Mouse (Mus musculus): ENCODE measurements around the gene Gemin7. TPM values are rescaled to one million over a fixed set of nuclear protein-coding genes. Genes with fewer than 3 reads are reported as not detected.

Gene Gemin7
- polyA plus RNA-seq, 2 experiments = 70.6 to 171 TPM

- no peak for TF ChIP-seq POLR2A (IDR thresholded peaks at IDR 0.05; ENCODE audit: borderline replicate concordance, extremely low read depth, insufficient read depth, insufficient read length)
- H3K9ac ChIP-seq (ENCODE audit: low read depth, low read length, severe bottlenecking) = no peak overlapping the region
- H3K9me3 ChIP-seq (ENCODE audit: control insufficient read depth, low read length) = no peaks in the 10 kb centered on the region
- H3K27me3 ChIP-seq (ENCODE audit: control insufficient read depth, insufficient read depth, low read length) = no peaks in the 10 kb centered on the region
- 51% methylated on average over 3 of the region's 3 CpGs for WGBS
- H3K4me3 ChIP-seq (replicated peaks; ENCODE audit: low read length) = no peak overlapping the region
- no peak overlapping the region for H3K4me2 ChIP-seq (replicated peaks; ENCODE audit: low read depth, low read length, severe bottlenecking)
- peaks cover 97% of the 10 kb centered on the region for H3K36me3 ChIP-seq (ENCODE audit: control insufficient read depth, insufficient read depth, low read length)
- ATAC-seq (ENCODE audit: low FRiP score, low read depth) (no peak), DNase-seq (ENCODE audit: low spot score) (no peak)
- no peak overlapping the region for H3K27ac ChIP-seq (replicated peaks; ENCODE audit: low read depth, low read length)
- no peaks in the 10 kb centered on the region for H3K4me1 ChIP-seq (ENCODE audit: control insufficient read depth, insufficient read depth, low read length)
Observed at GRCm38 (mm10) chr7:19589207-19589606, 11.8 kb upstream of the Gemin7 start.

GRCm38 (mm10) chr7:19586269-19586668, 8.9 kb upstream of the Gemin7 start:
- Histone ChIP-seq H3K4me2 (replicated peaks; ENCODE audit: low read depth, low read length, severe bottlenecking) (no peak overlapping the region), H3K27me3 (ENCODE audit: control insufficient read depth, insufficient read depth, low read length) (no peaks in the 10 kb centered on the region), H3K4me3 (replicated peaks; ENCODE audit: low read length) (no peak overlapping the region), H3K36me3 (ENCODE audit: control insufficient read depth, insufficient read depth, low read length) (peaks cover 90% of the 10 kb centered on the region), H3K27ac (replicated peaks; ENCODE audit: low read depth, low read length) (no peak overlapping the region), H3K9me3 (ENCODE audit: control insufficient read depth, low read length) (no peaks in the 10 kb centered on the region), H3K9ac (ENCODE audit: low read depth, low read length, severe bottlenecking) (no peak overlapping the region), H3K4me1 (ENCODE audit: control insufficient read depth, insufficient read depth, low read length) (no peaks in the 10 kb centered on the region)
- TF ChIP-seq POLR2A (IDR thresholded peaks at IDR 0.05; ENCODE audit: borderline replicate concordance, extremely low read depth, insufficient read depth, insufficient read length) = no peak
- no peak for ATAC-seq (ENCODE audit: low FRiP score, low read depth)
- no peak for DNase-seq (ENCODE audit: low spot score)
- WGBS = 78% methylated on average over 41 of the region's 46 CpGs

GRCm38 (mm10) chr7:19580634-19581033, 3.2 kb upstream of the Gemin7 start:
- Histone ChIP-seq H3K4me2 (replicated peaks; ENCODE audit: low read depth, low read length, severe bottlenecking) (no peak overlapping the region), H3K27ac (replicated peaks; ENCODE audit: low read depth, low read length) (no peak overlapping the region), H3K9ac (ENCODE audit: low read depth, low read length, severe bottlenecking) (no peak overlapping the region), H3K27me3 (ENCODE audit: control insufficient read depth, insufficient read depth, low read length) (peaks cover 28% of the 10 kb centered on the region), H3K36me3 (ENCODE audit: control insufficient read depth, insufficient read depth, low read length) (peaks cover 53% of the 10 kb centered on the region), H3K4me3 (replicated peaks; ENCODE audit: low read length) (no peak overlapping the region), H3K4me1 (ENCODE audit: control insufficient read depth, insufficient read depth, low read length) (no peaks in the 10 kb centered on the region), H3K9me3 (ENCODE audit: control insufficient read depth, low read length) (no peaks in the 10 kb centered on the region)
- DNase-seq (ENCODE audit: low spot score) (no peak), ATAC-seq (ENCODE audit: low FRiP score, low read depth) (no peak)
- whole genome bisulfite sequencing = 77% methylated on average over 8 of the region's 8 CpGs
- TF ChIP-seq POLR2A (IDR thresholded peaks at IDR 0.05; ENCODE audit: borderline replicate concordance, extremely low read depth, insufficient read depth, insufficient read length) = no peak

- peaks cover 45% of the 10 kb centered on the region for H3K36me3 ChIP-seq (ENCODE audit: control insufficient read depth, insufficient read depth, low read length)
- H3K4me3 ChIP-seq (replicated peaks; ENCODE audit: low read length) = no peak overlapping the region
- H3K4me1 ChIP-seq (ENCODE audit: control insufficient read depth, insufficient read depth, low read length) = no peaks in the 10 kb centered on the region
- no peak overlapping the region for H3K27ac ChIP-seq (replicated peaks; ENCODE audit: low read depth, low read length)
- H3K27me3 ChIP-seq (ENCODE audit: control insufficient read depth, insufficient read depth, low read length) = peaks cover 28% of the 10 kb centered on the region
- WGBS = 87% methylated on average over 10 of the region's 10 CpGs
- TF ChIP-seq POLR2A (IDR thresholded peaks at IDR 0.05; ENCODE audit: borderline replicate concordance, extremely low read depth, insufficient read depth, insufficient read length) = no peak
- no peak for DNase-seq (ENCODE audit: low spot score)
- H3K9ac ChIP-seq (ENCODE audit: low read depth, low read length, severe bottlenecking) = no peak overlapping the region
- no peak overlapping the region for H3K4me2 ChIP-seq (replicated peaks; ENCODE audit: low read depth, low read length, severe bottlenecking)
- ATAC-seq (ENCODE audit: low FRiP score, low read depth) = no peak; the same call in 1 of the 2 replicates
- H3K9me3 ChIP-seq (ENCODE audit: control insufficient read depth, low read length) = no peaks in the 10 kb centered on the region
Observed at GRCm38 (mm10) chr7:19579751-19580150, 2.4 kb upstream of the Gemin7 start.

- no peak for ATAC-seq (ENCODE audit: low FRiP score, low read depth)
- no peak for DNase-seq (ENCODE audit: low spot score)
- Histone ChIP-seq H3K4me2 (replicated peaks; ENCODE audit: low read depth, low read length, severe bottlenecking) (no peak overlapping the region), H3K9me3 (ENCODE audit: control insufficient read depth, low read length) (no peaks in the 10 kb centered on the region), H3K36me3 (ENCODE audit: control insufficient read depth, insufficient read depth, low read length) (peaks cover 32% of the 10 kb centered on the region), H3K4me3 (replicated peaks; ENCODE audit: low read length) (no peak overlapping the region), H3K27ac (replicated peaks; ENCODE audit: low read depth, low read length) (no peak overlapping the region), H3K9ac (ENCODE audit: low read depth, low read length, severe bottlenecking) (no peak overlapping the region), H3K27me3 (ENCODE audit: control insufficient read depth, insufficient read depth, low read length) (peaks cover 28% of the 10 kb centered on the region), H3K4me1 (ENCODE audit: control insufficient read depth, insufficient read depth, low read length) (no peaks in the 10 kb centered on the region)
- 61% methylated on average over 4 of the region's 4 CpGs for WGBS
- TF ChIP-seq POLR2A (IDR thresholded peaks at IDR 0.05; ENCODE audit: borderline replicate concordance, extremely low read depth, insufficient read depth, insufficient read length) = no peak
Observed at GRCm38 (mm10) chr7:19578436-19578835, 1.0 kb upstream of the Gemin7 start.

Measured in limb, embryonic 14.5 days (tissue).